Mouse (Mus musculus) kidney, adult 18-20 months (tissue): Measurements from ENCODE around the gene Zfp580.
"Not testable (repeated sequence)": the region's sequence is repeated elsewhere in the genome, so short reads cannot be mapped to it uniquely, and the experiment has no call there.

Experiments used
- DNase-seq: peaks from one replicate; pipeline ENCODE4 v3.0.0; 2021

Gene Zfp580

GRCm38 (mm10) chr7:5051193-5052192, at the start of gene Zfp580:
Zfp580 (plus strand) TSS chr7:5051538.
- peak; percentile 83 for DNase-seq

- DNase-seq: not testable (repeated sequence)
Observed at GRCm38 (mm10) chr7:5002876-5003275, 48.5 kb upstream of the Zfp580 start.

- DNase-seq: no peak
Observed at GRCm38 (mm10) chr7:5008229-5008628, 43.1 kb upstream of the Zfp580 start.

- DNase-seq: no peak
Observed at GRCm38 (mm10) chr7:5012681-5013513, 38.4 kb upstream of the Zfp580 start.

DNA sequence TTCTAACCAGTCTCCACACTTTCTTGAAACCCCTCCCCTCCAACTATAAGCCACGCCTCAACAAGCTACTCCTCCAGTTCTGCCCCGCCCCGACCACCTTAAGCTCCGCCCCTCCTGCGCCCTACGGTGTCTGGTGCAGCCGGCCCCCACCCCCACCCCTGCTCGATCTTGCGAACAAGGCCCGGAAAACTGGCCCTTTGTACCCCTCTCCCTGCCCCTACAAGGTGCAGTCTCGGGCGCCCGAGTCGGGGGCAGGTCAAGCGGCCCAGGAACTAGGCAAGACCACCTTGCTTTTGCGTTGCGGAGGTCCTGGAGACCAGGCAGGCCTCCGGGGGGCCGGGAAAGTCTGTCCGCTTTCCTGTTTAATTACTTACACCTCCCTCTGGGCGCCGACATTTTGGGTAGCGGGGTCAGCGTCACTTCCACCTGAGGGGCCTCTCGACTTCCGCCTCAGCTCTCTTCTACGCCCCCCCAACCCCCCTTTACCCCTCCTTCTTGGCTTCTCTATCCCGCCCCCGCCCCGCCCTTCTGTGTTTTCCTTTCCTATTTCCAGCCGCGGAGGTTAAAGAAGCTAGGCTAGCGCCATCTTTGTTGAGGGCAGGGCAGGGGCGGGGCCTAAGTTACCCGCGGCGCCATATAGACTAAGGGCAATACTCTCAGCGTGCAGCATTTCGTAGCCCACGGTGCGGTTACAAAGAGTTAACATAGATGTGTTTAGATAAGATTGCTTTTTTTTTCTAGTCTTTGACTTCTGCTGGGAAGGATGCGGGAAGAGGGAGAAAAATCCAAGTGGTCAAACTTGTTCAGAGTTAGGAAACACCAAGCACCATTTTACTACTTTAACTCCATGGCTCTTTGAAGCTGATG, 36.9 kb upstream of the Zfp580 start, which contains the start of the genes Zfp524 and Fiz1:
TSS of gene Zfp524 (plus strand) at position 165 of the 867 bp plus-strand sequence.
TSS of gene Fiz1 (minus strand) at position 447 of the 867 bp plus-strand sequence.
- DNase-seq: peak; percentile 99

GRCm38 (mm10) chr7:5015118-5016001, 36.0 kb upstream of the Zfp580 start, which contains the start of gene Gm44973:
Gm44973 (plus strand) TSS chr7:5015496.
- DNase-seq: peak; percentile 95

DNA sequence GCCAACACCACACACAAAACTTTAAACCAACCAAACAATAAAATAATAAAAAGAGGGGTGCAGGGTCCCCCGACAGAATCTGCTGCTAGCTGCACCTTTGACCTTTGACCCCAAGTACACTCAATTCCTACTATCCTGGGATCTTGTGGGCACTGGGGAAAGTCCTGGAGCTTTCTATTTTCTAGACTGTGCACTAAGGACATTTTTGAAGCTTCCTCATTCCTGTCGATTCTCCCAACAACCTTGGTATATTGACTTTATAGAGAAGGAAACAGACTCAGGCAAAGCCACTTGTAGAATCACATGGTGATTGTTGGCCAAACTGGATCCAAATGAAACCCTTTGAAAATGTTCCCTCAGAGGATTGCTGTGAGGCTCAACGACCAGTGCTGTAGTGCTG, 35.3 kb upstream of the Zfp580 start:
- no peak for DNase-seq

DNA sequence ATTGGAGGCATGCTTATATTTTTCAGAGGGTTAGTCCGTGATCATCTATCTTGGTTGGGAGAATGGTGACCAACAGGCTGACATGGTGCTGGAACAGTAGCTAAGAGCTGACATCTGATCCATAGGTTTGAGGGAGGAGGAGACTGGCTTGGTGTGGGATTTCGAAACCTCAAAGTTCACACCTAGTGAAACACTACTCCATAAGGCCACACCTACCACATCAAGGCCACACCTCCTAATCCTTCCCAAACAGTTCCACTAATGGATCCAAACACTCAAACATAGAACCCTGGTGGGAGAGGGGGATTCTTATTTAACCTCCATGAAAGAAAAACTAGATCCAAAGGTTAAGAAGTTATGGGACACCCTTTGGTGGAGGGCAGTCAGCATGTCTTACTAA, 34.4 kb upstream of the Zfp580 start:
- no peak for DNase-seq

DNA sequence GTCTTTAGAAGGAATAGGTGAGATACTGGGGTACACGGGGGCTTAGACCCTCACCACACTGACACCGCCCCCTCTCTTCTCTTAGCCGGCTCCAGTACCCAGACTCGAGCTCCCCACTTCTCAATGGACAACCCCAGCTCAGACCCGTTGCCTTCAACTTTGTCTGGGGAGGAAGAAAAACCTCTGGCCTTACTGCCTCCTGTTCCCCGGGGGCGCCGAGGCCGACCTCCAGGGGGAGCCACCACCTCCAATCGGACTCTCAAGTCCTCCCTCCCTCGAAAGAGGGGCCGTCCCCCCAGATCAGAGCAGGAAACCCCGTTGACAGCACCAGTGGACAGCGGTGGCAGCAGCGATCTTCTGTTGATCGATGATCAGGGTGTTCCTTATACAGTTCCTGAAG, 34.0 kb upstream of the Zfp580 start:
- no peak for DNase-seq

DNA sequence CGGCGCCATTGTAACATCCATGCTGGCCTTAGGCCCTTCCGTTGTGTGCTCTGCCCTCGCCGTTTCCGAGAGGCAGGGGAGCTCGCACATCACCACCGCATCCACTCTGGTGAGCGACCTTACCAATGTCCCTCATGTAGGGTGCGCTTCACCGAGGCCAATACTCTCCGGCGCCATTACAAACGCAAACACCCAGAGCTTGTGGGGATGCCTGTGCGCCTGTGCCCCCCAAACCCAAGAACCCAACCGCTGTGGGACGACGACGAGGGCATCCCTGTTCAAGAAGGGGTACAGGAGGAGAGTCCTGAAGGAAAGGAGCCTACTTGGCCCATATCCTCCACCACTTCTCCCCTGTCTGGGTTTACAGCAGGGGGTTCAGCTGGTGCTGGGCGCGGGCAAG, 33.4 kb upstream of the Zfp580 start:
- no peak for DNase-seq

- not testable (repeated sequence) for DNase-seq
Observed at GRCm38 (mm10) chr7:5019576-5019975, 31.8 kb upstream of the Zfp580 start.

GRCm38 (mm10) chr7:5020000-5020681, 31.2 kb upstream of the Zfp580 start, which contains the start of the genes Zfp865 and Ccdc106:
Zfp865 (plus strand) TSS chr7:5020376.
Ccdc106 (plus strand) TSS chr7:5020553.
- DNase-seq: peak; percentile 99

GRCm38 (mm10) chr7:5020685-5021084, 30.7 kb upstream of the Zfp580 start:
- no peak for DNase-seq

- DNase-seq: no peak
Observed at GRCm38 (mm10) chr7:5021197-5021596, 30.1 kb upstream of the Zfp580 start.

GRCm38 (mm10) chr7:5029543-5029942, 21.8 kb upstream of the Zfp580 start:
- DNase-seq: no peak

DNA sequence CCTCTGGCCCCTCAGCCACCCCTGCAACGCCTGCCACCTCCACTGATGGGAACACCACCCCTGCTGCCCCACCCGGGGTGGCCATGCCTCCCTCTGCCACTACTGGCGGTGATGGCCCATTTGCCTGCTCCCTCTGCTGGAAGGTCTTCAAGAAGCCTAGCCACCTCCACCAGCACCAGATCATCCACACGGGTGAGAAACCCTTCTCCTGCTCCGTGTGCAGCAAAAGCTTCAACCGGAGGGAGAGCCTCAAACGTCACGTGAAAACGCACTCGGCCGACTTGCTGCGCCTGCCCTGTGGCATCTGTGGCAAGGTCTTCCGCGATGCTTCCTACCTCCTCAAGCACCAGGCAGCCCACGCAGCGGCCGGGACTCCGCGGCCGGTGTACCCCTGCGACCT, 21.4 kb upstream of the Zfp580 start:
- DNase-seq: no peak

DNA sequence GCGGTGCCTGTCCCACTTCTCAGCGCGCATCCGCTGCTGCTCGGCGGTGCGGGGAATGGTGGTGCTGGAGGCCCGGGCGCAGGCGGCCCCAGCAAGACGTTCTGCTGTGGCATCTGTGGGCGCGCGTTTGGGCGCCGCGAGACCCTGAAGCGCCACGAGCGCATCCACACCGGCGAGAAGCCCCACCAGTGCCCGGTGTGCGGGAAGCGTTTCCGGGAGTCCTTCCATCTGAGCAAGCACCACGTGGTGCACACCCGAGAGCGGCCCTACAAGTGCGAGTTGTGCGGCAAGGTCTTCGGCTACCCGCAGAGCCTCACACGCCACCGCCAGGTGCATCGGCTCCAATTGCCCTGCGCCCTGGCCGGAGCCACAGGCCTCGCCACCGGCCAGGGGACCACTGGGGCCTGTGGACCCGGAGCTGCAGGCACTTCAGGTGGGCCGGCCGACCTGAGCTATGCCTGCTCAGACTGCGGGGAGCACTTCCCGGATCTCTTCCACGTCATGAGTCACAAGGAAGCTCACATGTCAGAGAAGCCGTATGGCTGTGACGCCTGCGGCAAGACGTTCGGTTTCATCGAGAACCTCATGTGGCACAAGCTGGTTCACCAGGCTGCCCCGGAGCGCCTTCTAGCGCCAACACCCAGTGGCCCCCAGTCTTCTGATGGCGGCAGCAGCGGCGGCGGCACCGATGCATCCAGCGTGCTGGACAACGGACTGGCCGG, 20.6 kb upstream of the Zfp580 start:
- no peak for DNase-seq

DNA sequence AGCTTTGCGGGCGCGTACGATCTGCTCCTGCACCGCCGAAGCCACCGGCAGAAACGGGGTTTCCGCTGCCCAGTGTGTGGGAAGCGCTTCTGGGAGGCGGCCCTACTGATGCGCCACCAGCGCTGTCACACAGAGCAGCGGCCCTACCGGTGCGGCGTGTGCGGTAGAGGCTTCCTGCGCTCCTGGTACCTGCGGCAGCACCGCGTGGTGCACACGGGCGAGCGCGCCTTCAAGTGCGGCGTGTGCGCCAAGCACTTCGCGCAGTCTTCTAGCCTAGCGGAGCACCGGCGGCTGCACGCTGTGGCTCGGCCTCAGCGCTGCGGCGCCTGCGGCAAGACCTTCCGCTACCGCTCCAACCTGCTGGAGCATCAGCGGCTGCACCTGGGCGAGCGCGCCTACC, 19.8 kb upstream of the Zfp580 start:
- no peak for DNase-seq

- DNase-seq: no peak
Observed at GRCm38 (mm10) chr7:5033818-5034217, 17.5 kb upstream of the Zfp580 start, which contains the start of gene 4632433K11Rik. 4632433K11Rik (plus strand) TSS chr7:5034118.

- no peak for DNase-seq
Observed at GRCm38 (mm10) chr7:5035628-5036027, 15.7 kb upstream of the Zfp580 start.
